Mouse (Mus musculus) ovary, postnatal 10 days (tissue): ENCODE measurements around the gene Amy2a2.
"Not testable (repeated sequence)": the region's sequence is repeated elsewhere in the genome, so short reads cannot be mapped to it uniquely, and the experiment has no call there.

Experiments used
- DNase-seq: peaks from one replicate; pipeline ENCODE4 v3.0.0; 2022; ENCODE audit warnings: low spot score

The Amy2a2 gene

DNA sequence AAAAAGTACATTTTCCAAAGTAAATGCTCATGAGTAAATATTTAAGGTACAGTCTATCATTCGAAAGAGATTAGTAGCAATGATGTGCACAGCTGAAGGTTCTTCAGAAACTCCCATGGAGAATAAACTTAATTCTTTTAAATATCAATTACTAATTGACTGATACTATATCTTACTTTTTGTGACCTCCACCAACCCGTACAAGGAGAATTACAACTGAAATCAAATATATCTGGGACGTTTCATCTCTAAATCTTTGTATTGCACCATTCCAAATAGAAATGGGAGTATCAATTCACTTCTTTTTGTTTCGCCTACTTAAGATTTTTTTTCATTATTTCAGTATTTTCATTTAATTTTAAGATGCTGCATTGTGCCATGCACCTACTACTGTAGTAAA lies at the start of gene Amy2a2:
Amy2a2 (minus strand) TSS at position 101 of the 400 bp plus-strand sequence.
- not testable (repeated sequence) for DNase-seq

DNA sequence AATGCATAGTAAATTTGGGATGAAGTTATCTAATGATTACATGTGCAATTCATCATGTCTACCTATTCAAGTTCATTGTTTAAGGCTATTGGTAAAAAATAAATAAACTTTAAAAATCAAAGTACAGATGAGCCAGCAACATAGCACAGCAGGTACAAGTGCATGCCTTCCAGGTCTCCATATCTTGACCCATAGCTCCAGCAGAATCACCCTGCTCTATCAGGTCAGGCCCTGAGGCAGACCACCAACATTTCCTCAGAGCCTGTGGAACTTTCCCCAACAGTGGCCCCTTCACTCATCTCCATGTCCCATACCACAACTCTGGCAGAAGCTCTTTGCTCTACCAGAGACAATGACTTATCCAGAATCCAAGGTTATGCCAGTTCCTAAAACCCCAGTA lies 11.0 kb downstream of the Amy2a2 start:
- DNase-seq: not testable (repeated sequence)

DNA sequence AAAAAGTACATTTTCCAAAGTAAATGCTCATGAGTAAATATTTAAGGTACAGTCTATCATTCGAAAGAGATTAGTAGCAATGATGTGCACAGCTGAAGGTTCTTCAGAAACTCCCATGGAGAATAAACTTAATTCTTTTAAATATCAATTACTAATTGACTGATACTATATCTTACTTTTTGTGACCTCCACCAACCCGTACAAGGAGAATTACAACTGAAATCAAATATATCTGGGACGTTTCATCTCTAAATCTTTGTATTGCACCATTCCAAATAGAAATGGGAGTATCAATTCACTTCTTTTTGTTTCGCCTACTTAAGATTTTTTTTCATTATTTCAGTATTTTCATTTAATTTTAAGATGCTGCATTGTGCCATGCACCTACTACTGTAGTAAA lies 32.5 kb downstream of the Amy2a2 start, which contains the start of gene Amy2a3:
Amy2a3 (minus strand) TSS at position 101 of the 400 bp plus-strand sequence.
- DNase-seq: not testable (repeated sequence)

DNA sequence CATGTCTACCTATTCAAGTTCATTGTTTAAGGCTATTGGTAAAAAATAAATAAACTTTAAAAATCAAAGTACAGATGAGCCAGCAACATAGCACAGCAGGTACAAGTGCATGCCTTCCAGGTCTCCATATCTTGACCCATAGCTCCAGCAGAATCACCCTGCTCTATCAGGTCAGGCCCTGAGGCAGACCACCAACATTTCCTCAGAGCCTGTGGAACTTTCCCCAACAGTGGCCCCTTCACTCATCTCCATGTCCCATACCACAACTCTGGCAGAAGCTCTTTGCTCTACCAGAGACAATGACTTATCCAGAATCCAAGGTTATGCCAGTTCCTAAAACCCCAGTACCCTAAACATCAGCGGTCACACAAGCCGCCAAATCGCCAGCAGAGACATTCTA lies 43.5 kb downstream of the Amy2a2 start:
- DNase-seq: not testable (repeated sequence)
